In the genomic region with DNA sequence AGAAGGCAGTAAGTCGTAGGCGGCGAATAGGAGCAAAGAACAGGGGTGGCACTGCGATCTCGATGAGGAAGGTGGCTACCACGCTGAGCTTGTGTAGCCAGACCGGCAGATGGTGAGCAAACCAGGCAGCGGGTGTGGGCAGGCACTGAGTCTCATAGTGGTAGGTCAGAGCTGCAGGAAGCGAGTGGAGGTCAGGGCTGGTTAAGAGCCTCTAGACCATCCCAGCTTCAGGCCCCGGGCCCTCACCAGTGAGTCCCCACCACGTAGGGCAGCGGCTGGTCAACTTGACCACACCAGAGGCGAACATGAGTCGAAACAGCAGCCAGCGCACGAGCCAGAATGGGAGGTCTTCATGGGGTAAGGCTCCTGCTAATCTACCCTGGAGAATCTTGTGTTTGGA, we compare ENCODE assay signal across 12 mouse cellular contexts. TPM values are rescaled to one million over a fixed set of nuclear protein-coding genes. Genes with fewer than 3 reads are reported as not detected.
A peak's percentile ranks its signal among the peaks of the same experiment; 100 is the strongest.
DNase-seq lines count a peak whose midpoint lies in the region; ATAC-seq and TF ChIP-seq lines count a peak whose summit lies in the region.
"Had no signal": no experiment of that assay in that cellular context is flagged by ENCODE, and none has a peak within 500 bp of the region (broad histone marks: within the 10 kb centered on the region; RNA-seq: fewer than 3 reads in every experiment).

No protein-coding gene starts in this region.

- no peak for TF ChIP-seq RAD21 in CH12.LX (IDR thresholded peaks at IDR 0.05; ENCODE audit: low read depth, low read length)

- H3K4me2 ChIP-seq in intestine, embryonic 15.5 days (replicated peaks), result peak overlapping the region; percentile 74
- H3K4me2 ChIP-seq in intestine, postnatal 0 days (replicated peaks; ENCODE audit: low read depth), result no peak overlapping the region
- peak overlapping the region; percentile 65; the same call in 1 of the 2 replicates for H3K4me2 ChIP-seq in CH12.LX (ENCODE audit: insufficient read depth, low read depth, poor library complexity, severe bottlenecking)
- no peak overlapping the region for H3K4me2 ChIP-seq in limb, embryonic 15.5 days

- H3K9me3 ChIP-seq in erythroblast, embryonic 14.5 days (ENCODE audit: control insufficient read depth, low read length), result no peaks in the 10 kb centered on the region
- H3K9me3 ChIP-seq in intestine, embryonic 15.5 days, result no peaks in the 10 kb centered on the region
- H3K9me3 ChIP-seq in intestine, postnatal 0 days (ENCODE audit: control insufficient read depth), result no peaks in the 10 kb centered on the region
- no peaks in the 10 kb centered on the region for H3K9me3 ChIP-seq in CH12.LX (replicated peaks; ENCODE audit: low read length)
- no peaks in the 10 kb centered on the region for H3K9me3 ChIP-seq in limb, embryonic 15.5 days

- no peak for ATAC-seq in erythroblast, adult 5-6 weeks (replicated peaks; ENCODE audit: low FRiP score, poor library complexity, severe bottlenecking)
- ATAC-seq in intestine, embryonic 15.5 days, result no peak
- no peak for ATAC-seq in intestine, postnatal 0 days
- no peak for ATAC-seq in limb, embryonic 15.5 days (ENCODE audit: insufficient number of reproducible peaks, low FRiP score, low TSS enrichment, low read depth)

- no peak for TF ChIP-seq EP300 in CH12.LX (IDR thresholded peaks at IDR 0.05; ENCODE audit: low read length)

- no peak for TF ChIP-seq CTCF in intestine, postnatal 0 days (IDR thresholded peaks at IDR 0.05; ENCODE audit: low read depth)
- no peak for TF ChIP-seq CTCF in CH12.LX (conservative IDR thresholded peaks at IDR 0.05 in 1 of 2, IDR thresholded peaks at IDR 0.05 in 1 of 2; ENCODE audit: low read depth in 2 of 2, low read length in 2 of 2)

- in situ Hi-C loops in CH12.LX (cut with MboI; ENCODE audit: low pct_ligation_motif_present, low pct_unique_long_range_greater_than_20kb, low sequenced_read_pairs), result loop anchor here (25.0 kb wide), 1 partner anchor 242 kb away; the partner anchor contains the start of gene Tubgcp6

- H3K27ac ChIP-seq in intestine, embryonic 15.5 days, result no peak overlapping the region
- no peak overlapping the region for H3K27ac ChIP-seq in intestine, postnatal 0 days (ENCODE audit: low read depth, low read length)
- H3K27ac ChIP-seq in CH12.LX (ENCODE audit: insufficient read depth, low read depth), result no peak overlapping the region
- H3K27ac ChIP-seq in limb, embryonic 15.5 days, result no peak overlapping the region
- H3K27ac ChIP-seq: left cerebral cortex, adult 2 months had no signal

- WGBS in intestine, embryonic 15.5 days, result 95% methylated on average over 16 of the region's 16 CpGs
- WGBS in intestine, postnatal 0 days, result 94% methylated on average over 16 of the region's 16 CpGs
- 97% methylated on average over 16 of the region's 16 CpGs for WGBS in limb, embryonic 15.5 days

- DNase-seq in CH12.LX (ENCODE audit: extremely low read depth), result no peak
- DNase-seq in spleen, postnatal 10 days (ENCODE audit: low spot score in 2 of 2), result no peak
- DNase-seq in left cerebral cortex, postnatal 25 days (ENCODE audit: low spot score in 2 of 2), result no peak
- DNase-seq: kidney, adult 8-10 months had no signal

- peaks cover 43% of the 10 kb centered on the region for H3K4me1 ChIP-seq in erythroblast, embryonic 14.5 days (ENCODE audit: control insufficient read depth)
- H3K4me1 ChIP-seq in intestine, embryonic 15.5 days (replicated peaks), result peaks cover 16% of the 10 kb centered on the region
- H3K4me1 ChIP-seq in intestine, postnatal 0 days (replicated peaks; ENCODE audit: control insufficient read depth, insufficient read depth, low read length), result peaks cover 6% of the 10 kb centered on the region; the same call in 1 of the 2 replicates
- peaks cover 12 to 30% of the 10 kb centered on the region in 2 experiments for H3K4me1 ChIP-seq in CH12.LX (ENCODE audit: control insufficient read depth in 1 of 2, insufficient read depth in 2 of 2)
- peaks cover 30% of the 10 kb centered on the region for H3K4me1 ChIP-seq in limb, embryonic 15.5 days

- peak overlapping the region; percentile 97 for H3K4me3 ChIP-seq in erythroblast, embryonic 14.5 days (replicated peaks)
- no peak overlapping the region for H3K4me3 ChIP-seq in intestine, embryonic 15.5 days (replicated peaks)
- H3K4me3 ChIP-seq in intestine, postnatal 0 days (ENCODE audit: low read depth, low read length), result no peak overlapping the region
- H3K4me3 ChIP-seq in CH12.LX (replicated peaks in 1 of 3; ENCODE audit: low read depth in 2 of 3, low read length in 2 of 3, poor library complexity in 1 of 3), result no peak overlapping the region
- peak overlapping the region; percentile 80; the same call in 1 of the 2 replicates for H3K4me3 ChIP-seq in limb, embryonic 15.5 days

- intact Hi-C loops in left cerebral cortex, postnatal 25 days (cut with DNase I), result loop anchor here (2.0 kb wide), 2 partner anchors 19 to 39 kb away; partner anchors contain the start of genes Sbf1 and Sco2

- H3K27me3 ChIP-seq in erythroblast, embryonic 14.5 days (ENCODE audit: control insufficient read depth), result no peaks in the 10 kb centered on the region
- no peaks in the 10 kb centered on the region for H3K27me3 ChIP-seq in intestine, embryonic 15.5 days (replicated peaks)
- no peaks in the 10 kb centered on the region for H3K27me3 ChIP-seq in intestine, postnatal 0 days (replicated peaks; ENCODE audit: control insufficient read depth, insufficient read depth, low read length)
- H3K27me3 ChIP-seq in CH12.LX (replicated peaks), result no peaks in the 10 kb centered on the region
- no peaks in the 10 kb centered on the region for H3K27me3 ChIP-seq in limb, embryonic 15.5 days

- peaks cover 68% of the 10 kb centered on the region for H3K36me3 ChIP-seq in erythroblast, embryonic 14.5 days (ENCODE audit: control insufficient read depth)
- peaks cover 39% of the 10 kb centered on the region for H3K36me3 ChIP-seq in intestine, embryonic 15.5 days
- peaks cover 30% of the 10 kb centered on the region for H3K36me3 ChIP-seq in intestine, postnatal 0 days (ENCODE audit: control insufficient read depth, insufficient read depth)
- peaks cover 36 to 56% of the 10 kb centered on the region in 2 experiments for H3K36me3 ChIP-seq in CH12.LX (replicated peaks in 1 of 2; ENCODE audit: control insufficient read depth in 1 of 2, insufficient read depth in 1 of 2, low read length in 1 of 2)
- H3K36me3 ChIP-seq in limb, embryonic 15.5 days, result peaks cover 42% of the 10 kb centered on the region

- H3K79me2 ChIP-seq in CH12.LX (replicated peaks; ENCODE audit: control insufficient read depth, extremely low read depth, insufficient read depth, poor library complexity, severe bottlenecking), result peaks cover 39% of the 10 kb centered on the region

- H3K9ac ChIP-seq in intestine, embryonic 15.5 days, result 0 out of 2 replicates have a peak overlapping the region, but pooled peaks have one; percentile 86
- no peak overlapping the region for H3K9ac ChIP-seq in intestine, postnatal 0 days (ENCODE audit: low read depth, low read length)
- no peak overlapping the region for H3K9ac ChIP-seq in CH12.LX (ENCODE audit: insufficient read depth, low read depth)
- H3K9ac ChIP-seq in limb, embryonic 15.5 days, result no peak overlapping the region

- dilution Hi-C loops in CH12.LX (cut with MboI; ENCODE audit: extremely low pct_ligation_motif_present, extremely low pct_unique_long_range_greater_than_20kb, low sequenced_read_pairs), result no loop called here

- TF ChIP-seq POLR2A in CH12.LX (IDR thresholded peaks at IDR 0.05; ENCODE audit: low read depth, low read length), result no peak

RNA-seq across cellular contexts. Expression of gene Lmf2, which starts 1.6 kb away (rescaled TPM):
- polyA plus RNA-seq in erythroblast, embryonic 14.5 days (2012), result 29.8 and 31.5 TPM in 2 replicates
- total RNA-seq in erythroblast, adult 5-6 weeks (2015; ENCODE audit: low replicate concordance), result 18.6 and 21.3 TPM in 2 replicates
- total RNA-seq in erythroblast, adult 5-6 weeks (2017; ENCODE audit: low replicate concordance), result 8.3 and 9.1 TPM in 2 replicates
- 55.2 and 58.0 TPM in 2 replicates for polyA plus RNA-seq in intestine, embryonic 15.5 days (2015; fragmentation: Nextera tagmentation; extraction: Ambion mirVana)
- polyA plus RNA-seq in intestine, postnatal 0 days (2015; fragmentation: Nextera tagmentation; extraction: Ambion mirVana), result 19.1 and 20.5 TPM in 2 replicates
- total RNA-seq in CH12.LX (2012; rRNA removed), result 18.5 and 18.8 TPM in 2 replicates
- 9.1 and 9.9 TPM in 2 replicates for total RNA-seq in CH12.LX (2014; rRNA removed)
- polyA plus RNA-seq in CH12.LX (2012; ENCODE audit: insufficient read length, low read depth), result 28.2 and 36.2 TPM in 2 replicates
- polyA plus RNA-seq in limb, embryonic 15.5 days (2015; fragmentation: Nextera tagmentation; extraction: Ambion mirVana), result 67.8 and 77.2 TPM in 2 replicates
- total RNA-seq in left cerebral cortex, postnatal 25 days (2021), result 10 to 100 TPM; 21.0 to 21.8 TPM

RNA-seq across cellular contexts. Expression of gene Ncaph2, which starts 1.7 kb away (rescaled TPM):
- 17.1 and 19.8 TPM in 2 replicates for polyA plus RNA-seq in erythroblast, embryonic 14.5 days (2012)
- total RNA-seq in erythroblast, adult 5-6 weeks (2015; ENCODE audit: low replicate concordance), result 30.6 and 48.1 TPM in 2 replicates
- total RNA-seq in erythroblast, adult 5-6 weeks (2017; ENCODE audit: low replicate concordance), result 60.7 and 118 TPM in 2 replicates
- polyA plus RNA-seq in intestine, embryonic 15.5 days (2015; fragmentation: Nextera tagmentation; extraction: Ambion mirVana), result 131 and 138 TPM in 2 replicates
- 55.2 and 65.2 TPM in 2 replicates for polyA plus RNA-seq in intestine, postnatal 0 days (2015; fragmentation: Nextera tagmentation; extraction: Ambion mirVana)
- total RNA-seq in CH12.LX (2012; rRNA removed) (134 and 151 TPM in 2 replicates), CH12.LX (2014; rRNA removed) (106 and 108 TPM in 2 replicates)
- polyA plus RNA-seq in CH12.LX (2012; ENCODE audit: insufficient read length, low read depth), result 95.4 and 122 TPM in 2 replicates
- polyA plus RNA-seq in limb, embryonic 15.5 days (2015; fragmentation: Nextera tagmentation; extraction: Ambion mirVana), result 151 and 161 TPM in 2 replicates
- total RNA-seq in left cerebral cortex, postnatal 25 days (2021), result 10 to 100 TPM; 96.1 to 97.4 TPM

RNA-seq across cellular contexts. Expression of gene Miox, which starts 19.6 kb away (rescaled TPM):
- not detected in 2 replicates for polyA plus RNA-seq in erythroblast, embryonic 14.5 days (2012)
- not detected in 2 replicates for total RNA-seq in erythroblast, adult 5-6 weeks (2015; ENCODE audit: low replicate concordance)
- not detected in 2 replicates for total RNA-seq in erythroblast, adult 5-6 weeks (2017; ENCODE audit: low replicate concordance)
- 0.32 and 0.36 TPM in 2 replicates for polyA plus RNA-seq in intestine, embryonic 15.5 days (2015; fragmentation: Nextera tagmentation; extraction: Ambion mirVana)
- polyA plus RNA-seq in intestine, postnatal 0 days (2015; fragmentation: Nextera tagmentation; extraction: Ambion mirVana), result not detected in 2 replicates
- total RNA-seq in CH12.LX (2012; rRNA removed), result not detected in 2 replicates
- total RNA-seq in CH12.LX (2014; rRNA removed), result not detected in 2 replicates
- not detected in 2 replicates for polyA plus RNA-seq in CH12.LX (2012; ENCODE audit: insufficient read length, low read depth)
- not detected in 2 replicates for polyA plus RNA-seq in limb, embryonic 15.5 days (2015; fragmentation: Nextera tagmentation; extraction: Ambion mirVana)
- total RNA-seq in left cerebral cortex, postnatal 25 days (2021), result not detected
- total RNA-seq: gastrocnemius, postnatal 14 days; left cerebral cortex, adult 2 months had no signal
- polyA plus RNA-seq: brain, embryonic 14.5 days had no signal

RNA-seq across cellular contexts. Expression of gene Sco2, which starts 19.8 kb away (rescaled TPM):
- polyA plus RNA-seq in erythroblast, embryonic 14.5 days (2012), result 0.47 and 0.81 TPM in 2 replicates
- total RNA-seq in erythroblast, adult 5-6 weeks (2015; ENCODE audit: low replicate concordance), result 1.3 and 5.2 TPM in 2 replicates
- total RNA-seq in erythroblast, adult 5-6 weeks (2017; ENCODE audit: low replicate concordance), result 0.68 and 2.1 TPM in 2 replicates
- polyA plus RNA-seq in intestine, embryonic 15.5 days (2015; fragmentation: Nextera tagmentation; extraction: Ambion mirVana), result 10.4 and 12.8 TPM in 2 replicates
- polyA plus RNA-seq in intestine, postnatal 0 days (2015; fragmentation: Nextera tagmentation; extraction: Ambion mirVana), result 14.6 and 18.0 TPM in 2 replicates
- 34.7 and 35.7 TPM in 2 replicates for total RNA-seq in CH12.LX (2012; rRNA removed)
- 24.9 and 27.2 TPM in 2 replicates for total RNA-seq in CH12.LX (2014; rRNA removed)
- 12.3 and 17.1 TPM in 2 replicates for polyA plus RNA-seq in CH12.LX (2012; ENCODE audit: insufficient read length, low read depth)
- 5.5 and 5.6 TPM in 2 replicates for polyA plus RNA-seq in limb, embryonic 15.5 days (2015; fragmentation: Nextera tagmentation; extraction: Ambion mirVana)
- total RNA-seq in left cerebral cortex, postnatal 25 days (2021), result 10 to 100 TPM; 25.3 to 26.8 TPM

RNA-seq across cellular contexts. Expression of gene Tymp, which starts 23.0 kb away (rescaled TPM):
- 0.16 and 0.17 TPM in 2 replicates for polyA plus RNA-seq in erythroblast, embryonic 14.5 days (2012)
- not detected in 2 replicates for total RNA-seq in erythroblast, adult 5-6 weeks (2015; ENCODE audit: low replicate concordance)
- not detected in 2 replicates for total RNA-seq in erythroblast, adult 5-6 weeks (2017; ENCODE audit: low replicate concordance)
- polyA plus RNA-seq in intestine, embryonic 15.5 days (2015; fragmentation: Nextera tagmentation; extraction: Ambion mirVana), result 1.4 and 1.5 TPM in 2 replicates
- polyA plus RNA-seq in intestine, postnatal 0 days (2015; fragmentation: Nextera tagmentation; extraction: Ambion mirVana), result 3.6 and 4.8 TPM in 2 replicates
- 1.1 and 1.4 TPM in 2 replicates for total RNA-seq in CH12.LX (2012; rRNA removed)
- 2.3 and 2.4 TPM in 2 replicates for total RNA-seq in CH12.LX (2014; rRNA removed)
- 1.1 and 1.5 TPM in 2 replicates for polyA plus RNA-seq in CH12.LX (2012; ENCODE audit: insufficient read length, low read depth)
- 1.0 and 1.6 TPM in 2 replicates for polyA plus RNA-seq in limb, embryonic 15.5 days (2015; fragmentation: Nextera tagmentation; extraction: Ambion mirVana)
- 1 to 10 TPM; 1.3 to 1.6 TPM for total RNA-seq in left cerebral cortex, postnatal 25 days (2021)

Comparison
In these comparisons a context has a peak if more than half of its experiments do, and no peak if none do; other contexts are left out.
1. H3K4me2 ChIP-seq: peak in intestine, embryonic 15.5 days (single experiment) and CH12.LX (single experiment); none in intestine, postnatal 0 days (single experiment) and limb, embryonic 15.5 days (single experiment).
2. H3K4me3 ChIP-seq: peak in erythroblast, embryonic 14.5 days (single experiment) and limb, embryonic 15.5 days (single experiment); none in intestine, embryonic 15.5 days (single experiment), intestine, postnatal 0 days (single experiment) and CH12.LX (0 of 3).